In the genomic region with DNA sequence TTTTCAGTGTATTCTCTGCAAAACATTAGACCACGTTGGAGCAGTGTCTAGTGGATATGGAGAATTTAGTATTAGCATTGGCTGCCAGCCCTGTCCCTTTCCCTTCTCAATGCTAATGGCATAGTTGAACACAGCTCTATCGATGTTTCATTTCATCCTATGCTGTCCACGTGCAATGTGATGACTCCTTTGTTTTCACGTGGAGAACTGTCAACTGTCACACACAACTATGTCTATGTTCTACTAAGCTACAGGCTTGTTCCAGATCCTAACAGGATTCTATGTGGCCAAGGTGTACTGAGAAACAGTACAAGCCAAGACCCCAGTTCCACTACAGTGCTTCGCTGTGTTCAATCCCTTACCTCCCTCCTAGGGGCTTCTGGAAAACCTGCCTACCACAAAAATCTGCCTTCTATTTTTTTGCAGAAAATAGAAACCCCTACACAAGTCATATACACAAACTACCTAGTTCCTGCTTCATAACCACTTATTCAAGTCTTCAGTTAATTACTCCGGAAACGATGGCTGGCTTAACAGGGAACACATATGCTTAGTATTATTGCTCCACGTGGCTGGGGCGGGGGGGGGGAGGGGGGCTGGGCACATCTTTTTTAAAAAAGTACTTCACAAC, we compare ENCODE assay signal across 8 mouse cellular contexts. TPM values are rescaled to one million over a fixed set of nuclear protein-coding genes. Genes with fewer than 3 reads are reported as not detected.
DNase-seq lines count a peak whose midpoint lies in the region; ATAC-seq and TF ChIP-seq lines count a peak whose summit lies in the region.

No protein-coding gene starts in this region.

- DNase-seq in heart, postnatal 36 days: no peak
- DNase-seq in heart, postnatal 0 days (ENCODE audit: low spot score): peak; percentile 26
- no peak for DNase-seq in urinary bladder, adult 2 months (ENCODE audit: low spot score)
- no peak for DNase-seq in adipocyte (ENCODE audit: low spot score)
- DNase-seq in kidney, postnatal 14 days: no peak

- no peaks in the 10 kb centered on the region for H3K9me3 ChIP-seq in heart, embryonic 12.5 days (replicated peaks)
- no peaks in the 10 kb centered on the region for H3K9me3 ChIP-seq in E14TG2a.4 (ENCODE audit: low read length)
- no peaks in the 10 kb centered on the region for H3K9me3 ChIP-seq in heart, postnatal 0 days (replicated peaks; ENCODE audit: control insufficient read depth, low read length)
- H3K9me3 ChIP-seq in megakaryocyte, embryonic 14.5 days: no peaks in the 10 kb centered on the region

- H3K4me1 ChIP-seq in heart, embryonic 12.5 days (replicated peaks): peaks cover 39% of the 10 kb centered on the region
- H3K4me1 ChIP-seq in E14TG2a.4 (replicated peaks; ENCODE audit: low read depth, low read length): peaks cover 53% of the 10 kb centered on the region
- peaks cover 41% of the 10 kb centered on the region for H3K4me1 ChIP-seq in heart, postnatal 0 days (ENCODE audit: control insufficient read depth, insufficient read depth)
- H3K4me1 ChIP-seq in megakaryocyte, embryonic 14.5 days: peaks cover 44% of the 10 kb centered on the region

- no peak overlapping the region for H3K27ac ChIP-seq in heart, embryonic 12.5 days (ENCODE audit: poor library complexity, severe bottlenecking)
- 0 out of 2 replicates have a peak overlapping the region, but pooled peaks have one; percentile 11 for H3K27ac ChIP-seq in heart, postnatal 0 days (ENCODE audit: low read depth)

- peak overlapping the region; percentile 99 for H3K9ac ChIP-seq in heart, embryonic 12.5 days
- H3K9ac ChIP-seq in heart, postnatal 0 days (replicated peaks; ENCODE audit: low read depth, low read length): peak overlapping the region; percentile 99

- intact Hi-C loops in heart, postnatal 36 days (cut with DNase I): loop anchor here (2.0 to 5.0 kb wide), 2 partner anchors 26 to 128 kb away; no protein-coding TSS in a partner anchor

- peak overlapping the region; percentile 95 for H3K4me3 ChIP-seq in heart, embryonic 12.5 days
- H3K4me3 ChIP-seq in E14TG2a.4 (replicated peaks; ENCODE audit: low read length): peak overlapping the region; percentile 90
- peak overlapping the region; percentile 94 for H3K4me3 ChIP-seq in heart, postnatal 0 days (ENCODE audit: low read depth, low read length)
- peak overlapping the region; percentile 96 for H3K4me3 ChIP-seq in megakaryocyte, embryonic 14.5 days (replicated peaks)

- no peak for TF ChIP-seq CTCF in E14TG2a.4 (conservative IDR thresholded peaks at IDR 0.05; ENCODE audit: low read length)
- no peak for TF ChIP-seq CTCF in heart, postnatal 0 days (IDR thresholded peaks at IDR 0.05; ENCODE audit: low read depth)

- ATAC-seq in heart, embryonic 12.5 days (ENCODE audit: insufficient number of reproducible peaks, low FRiP score): 0 out of 2 replicates have a peak, but pooled peaks have one; percentile 2
- ATAC-seq in heart, postnatal 0 days (ENCODE audit: insufficient read depth, low read depth): no peak

- TF ChIP-seq EP300 in heart, postnatal 0 days (IDR thresholded peaks at IDR 0.05; ENCODE audit: low read depth): no peak

- WGBS in heart, embryonic 12.5 days: 12% methylated on average over 9 of the region's 9 CpGs
- WGBS in heart, postnatal 0 days: 6% methylated on average over 9 of the region's 9 CpGs

- H3K4me2 ChIP-seq in heart, embryonic 12.5 days: peak overlapping the region; percentile 81
- peak overlapping the region; percentile 84 for H3K4me2 ChIP-seq in heart, postnatal 0 days (ENCODE audit: low read depth, low read length)

- H3K27me3 ChIP-seq in heart, embryonic 12.5 days (replicated peaks): no peaks in the 10 kb centered on the region
- H3K27me3 ChIP-seq in E14TG2a.4 (ENCODE audit: insufficient read depth, low read length): peaks cover 10% of the 10 kb centered on the region
- H3K27me3 ChIP-seq in heart, postnatal 0 days (ENCODE audit: control insufficient read depth, insufficient read depth, low read length): no peaks in the 10 kb centered on the region
- H3K27me3 ChIP-seq in megakaryocyte, embryonic 14.5 days (replicated peaks): no peaks in the 10 kb centered on the region

- no peaks in the 10 kb centered on the region for H3K36me3 ChIP-seq in heart, embryonic 12.5 days
- H3K36me3 ChIP-seq in E14TG2a.4 (ENCODE audit: insufficient read depth, low read length): peaks cover 37% of the 10 kb centered on the region
- H3K36me3 ChIP-seq in heart, postnatal 0 days (replicated peaks; ENCODE audit: control insufficient read depth, insufficient read depth, low read length): no peaks in the 10 kb centered on the region
- peaks cover 6% of the 10 kb centered on the region for H3K36me3 ChIP-seq in megakaryocyte, embryonic 14.5 days (replicated peaks; ENCODE audit: low read length)

RNA-seq across cellular contexts. Expression of a gene that starts 1.4 kb away (rescaled TPM):
- 111 TPM in 2 replicates for polyA plus RNA-seq in heart, embryonic 12.5 days (2016; fragmentation: Nextera tagmentation; extraction: Ambion mirVana)
- 10 to 100 TPM; 25.7 to 33.1 TPM for total RNA-seq in heart, postnatal 36 days (2021)
- total RNA-seq in heart, postnatal 0 days (2014; rRNA removed; ENCODE audit: low replicate concordance): 35.7 and 38.6 TPM in 2 replicates
- 62.6 and 68.0 TPM in 2 replicates for polyA plus RNA-seq in heart, postnatal 0 days (2015; fragmentation: Nextera tagmentation; extraction: Ambion mirVana)
- 17.4 and 61.2 TPM in 2 replicates for polyA plus RNA-seq in megakaryocyte, embryonic 14.5 days (2012; ENCODE audit: insufficient read depth, low replicate concordance)
- 107 and 133 TPM in 2 replicates for polyA plus RNA-seq in urinary bladder, adult 2 months (2012; rRNA removed)

RNA-seq across cellular contexts. Expression of a gene that starts 27.9 kb away (rescaled TPM):
- 25.4 and 27.1 TPM in 2 replicates for polyA plus RNA-seq in heart, embryonic 12.5 days (2016; fragmentation: Nextera tagmentation; extraction: Ambion mirVana)
- total RNA-seq in heart, postnatal 36 days (2021): 10 to 100 TPM; 20.4 to 24.5 TPM
- total RNA-seq in heart, postnatal 0 days (2014; rRNA removed; ENCODE audit: low replicate concordance): 13.8 and 16.9 TPM in 2 replicates
- 6.2 and 6.8 TPM in 2 replicates for polyA plus RNA-seq in heart, postnatal 0 days (2015; fragmentation: Nextera tagmentation; extraction: Ambion mirVana)
- polyA plus RNA-seq in megakaryocyte, embryonic 14.5 days (2012; ENCODE audit: insufficient read depth, low replicate concordance): 0.19 and 0.56 TPM in 2 replicates
- 27.6 and 30.5 TPM in 2 replicates for polyA plus RNA-seq in urinary bladder, adult 2 months (2012; rRNA removed)
